Mouse (Mus musculus) mouse trophoblast stem cell (cell line): ENCODE measurements at regions not wholly inside any gene's neighbourhood (a gene's known extent, or its start where the extent isn't known, plus 50 kb on each side); places are given as distances from the start of the nearest gene placed in this dataset.
"Not testable (repeated sequence)": the region's sequence is repeated elsewhere in the genome, so short reads cannot be mapped to it uniquely, and the experiment has no call there.

ENCODE experiments used
- in situ Hi-C, 2 experiments: fragments of 300-500 bp; cut with MseI, MboI; formaldehyde crosslinking; loops; 2 replicates in 1 of 2; 3 replicates in 1 of 2; pipeline ENCODE4 v1.15.1; 2025

DNA sequence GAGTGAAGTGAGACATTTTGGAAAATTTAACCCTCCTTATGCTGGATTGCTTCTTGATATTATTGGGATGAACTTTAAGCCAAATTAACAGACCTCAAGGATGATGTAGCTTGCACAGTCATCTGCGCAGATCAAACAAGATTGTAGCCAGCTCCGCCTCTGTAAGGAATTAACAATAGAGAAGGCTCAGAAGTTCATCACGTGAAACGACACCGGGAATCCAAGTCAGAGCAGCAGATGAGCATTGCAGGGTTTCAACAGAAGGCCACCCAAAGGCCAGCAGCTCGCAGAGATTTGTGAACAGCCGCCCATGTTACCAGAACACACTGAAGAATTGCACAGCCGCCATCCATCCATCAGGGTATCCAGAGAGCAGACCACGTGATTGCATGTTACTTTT lies 391.1 kb downstream of the Med10 start:
- in situ Hi-C loops = no loop called here

DNA sequence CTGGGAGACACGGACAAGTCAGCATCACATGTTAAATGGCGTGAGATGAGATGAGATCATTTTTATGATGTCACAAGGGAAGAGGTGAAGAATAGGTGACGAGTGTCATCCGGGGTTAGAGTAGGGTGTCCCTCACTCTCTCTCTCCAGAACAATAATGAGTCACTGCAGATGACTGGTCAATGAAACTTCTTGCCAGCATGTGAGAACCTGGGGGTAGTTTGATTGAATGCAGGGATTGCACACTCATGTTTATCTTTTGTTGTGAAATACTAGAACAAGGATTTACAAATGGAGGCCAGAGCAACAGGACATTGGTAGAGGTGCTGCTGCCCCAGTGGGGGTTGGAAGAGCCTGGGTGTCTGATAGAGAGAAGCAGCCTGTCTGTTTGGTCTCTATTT lies 393.7 kb downstream of the Med10 start:
- in situ Hi-C loops = no loop called here

DNA sequence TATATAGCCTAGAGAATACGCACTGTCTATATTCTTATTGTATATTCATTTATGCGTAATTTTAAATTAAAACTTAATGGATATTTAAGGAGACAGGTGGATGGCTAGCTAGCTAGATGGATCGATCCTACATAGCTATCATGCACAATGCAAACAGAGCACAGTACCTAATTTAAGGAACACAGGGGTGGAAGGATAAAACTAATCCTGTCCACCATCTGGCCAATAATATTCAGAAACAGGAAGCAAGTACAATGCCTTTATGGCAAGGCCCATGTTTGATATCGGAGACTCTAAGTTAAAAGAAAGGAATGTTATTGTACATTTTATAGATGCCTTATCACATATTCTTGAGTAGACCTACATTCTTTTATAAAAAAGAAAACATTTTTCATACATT lies 396.4 kb downstream of the Med10 start:
- in situ Hi-C loops = no loop called here

DNA sequence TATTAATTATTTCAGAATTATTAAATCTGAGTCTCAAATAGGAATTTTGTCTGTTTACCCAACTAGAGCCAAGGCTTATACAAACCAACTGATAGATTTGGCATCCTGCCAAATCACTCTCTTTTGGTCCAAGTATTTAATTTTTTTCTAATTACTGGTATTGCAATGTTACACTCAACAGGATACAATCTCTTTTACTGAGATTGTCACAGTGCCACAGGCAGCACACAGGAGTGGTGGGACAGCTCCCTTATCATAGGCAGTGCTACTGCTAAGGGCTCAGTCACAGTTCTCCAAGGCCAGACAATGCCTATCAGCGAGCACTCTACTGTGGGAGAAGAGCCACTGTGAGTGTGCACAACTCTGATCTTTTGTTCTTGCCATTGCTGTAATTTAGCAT lies 396.9 kb downstream of the Med10 start:
- in situ Hi-C loops = no loop called here

DNA sequence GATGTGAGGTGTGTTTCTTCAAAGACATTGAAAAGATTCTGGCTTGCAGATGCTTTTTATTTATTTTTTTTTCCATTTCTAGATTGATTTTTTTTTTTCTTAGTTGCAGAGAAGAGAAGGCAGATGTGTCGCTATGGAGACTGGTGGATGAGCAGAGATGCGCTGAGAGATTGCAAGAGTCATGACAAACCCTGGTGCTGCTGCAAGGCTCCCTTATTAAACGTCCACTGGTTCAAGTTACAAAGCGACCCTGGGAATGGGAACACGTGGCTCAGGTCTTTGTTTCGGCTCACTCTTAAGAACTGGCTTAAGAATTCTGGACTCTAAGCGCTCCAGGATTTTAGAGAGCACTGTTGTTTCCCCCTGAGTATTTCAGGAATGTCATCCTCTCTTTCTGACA lies 403.1 kb downstream of the Med10 start:
- in situ Hi-C loops = no loop called here

DNA sequence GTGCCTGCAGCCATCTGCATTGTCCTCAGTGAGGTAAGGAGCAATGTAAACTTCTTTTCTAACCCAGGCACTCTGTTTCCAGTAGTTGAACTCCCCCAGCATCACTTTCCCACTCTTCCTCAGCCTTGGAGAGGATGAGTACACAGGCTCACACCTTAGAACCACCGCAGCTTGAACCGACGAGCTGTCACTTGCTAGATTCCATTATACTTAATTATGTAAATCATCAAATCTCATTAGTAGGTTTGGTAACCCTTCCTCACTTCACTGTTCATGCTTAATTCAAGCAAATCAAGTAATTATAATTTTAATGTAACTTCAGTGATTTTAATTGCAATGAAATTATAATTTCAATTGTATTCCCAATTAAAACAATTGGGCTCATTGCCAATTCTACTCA lies 408.0 kb downstream of the Med10 start:
- in situ Hi-C loops = no loop called here

DNA sequence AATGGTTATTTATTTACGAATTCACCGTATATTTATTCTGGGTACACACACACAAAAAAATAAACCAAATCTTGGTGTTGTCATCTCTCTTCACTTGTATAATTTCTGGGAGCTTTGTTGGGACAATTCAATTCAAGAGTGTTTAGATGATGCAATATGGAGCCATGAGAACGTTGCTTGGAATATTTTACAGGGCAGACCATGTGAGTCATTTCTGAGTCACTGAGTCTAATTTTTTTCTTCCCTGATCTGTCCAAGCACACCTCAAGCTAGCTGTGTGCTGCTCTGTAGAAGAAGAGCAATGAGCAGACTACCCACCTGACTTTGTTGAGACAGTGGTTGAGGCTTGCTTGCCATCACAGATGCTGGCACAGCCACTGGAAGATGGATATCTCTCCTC lies 410.8 kb downstream of the Med10 start:
- in situ Hi-C loops = no loop called here

DNA sequence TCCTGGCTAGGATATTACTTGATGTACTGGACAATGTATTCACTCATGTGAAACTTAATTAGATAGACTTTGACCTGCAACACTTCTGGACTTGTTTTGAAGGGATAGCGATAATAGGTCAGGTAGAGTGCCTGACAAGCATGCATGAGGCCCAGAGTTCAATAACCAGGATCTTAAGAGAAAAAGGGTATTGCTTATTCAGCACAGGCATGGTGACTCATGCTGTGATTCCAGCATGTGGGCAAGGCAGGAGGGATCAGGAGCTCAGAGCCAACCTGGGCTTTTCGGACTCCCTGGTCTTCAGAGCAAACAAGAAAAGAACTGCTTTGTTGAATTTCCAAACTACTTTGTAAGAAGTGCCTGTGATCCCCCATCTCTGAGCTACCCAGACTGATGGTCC lies 411.4 kb downstream of the Med10 start:
- in situ Hi-C loops = no loop called here

DNA sequence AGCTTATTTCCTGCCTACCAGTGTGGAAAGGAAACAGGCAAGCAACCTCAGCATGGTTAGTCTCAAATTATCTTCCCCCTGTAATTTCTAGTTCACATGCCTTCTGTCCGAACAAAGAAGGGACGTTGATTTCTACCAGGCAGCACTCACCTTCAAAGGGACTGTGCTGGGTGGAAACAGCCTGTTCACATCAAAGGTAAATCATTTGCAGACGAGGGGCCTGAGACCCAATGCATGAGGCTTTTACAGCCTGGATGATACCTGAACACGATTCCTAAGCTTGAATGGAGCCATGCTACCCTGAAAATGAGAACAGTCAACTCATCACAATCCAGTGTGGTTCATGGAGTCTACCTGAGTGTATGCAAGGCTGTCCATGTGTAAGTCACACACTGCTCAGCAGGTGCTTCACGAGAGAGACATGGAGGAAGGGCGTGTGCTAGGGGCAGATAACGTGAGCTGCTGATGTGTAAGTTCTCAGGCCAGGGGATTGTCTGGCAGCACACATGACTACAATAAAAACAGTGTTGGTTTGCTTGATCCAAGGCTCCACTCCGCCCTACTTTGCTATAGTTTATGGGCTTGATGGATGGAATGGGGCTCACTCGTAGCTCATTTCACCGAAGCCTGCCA lies 411.9 kb downstream of the Med10 start:
- in situ Hi-C loops = no loop called here

DNA sequence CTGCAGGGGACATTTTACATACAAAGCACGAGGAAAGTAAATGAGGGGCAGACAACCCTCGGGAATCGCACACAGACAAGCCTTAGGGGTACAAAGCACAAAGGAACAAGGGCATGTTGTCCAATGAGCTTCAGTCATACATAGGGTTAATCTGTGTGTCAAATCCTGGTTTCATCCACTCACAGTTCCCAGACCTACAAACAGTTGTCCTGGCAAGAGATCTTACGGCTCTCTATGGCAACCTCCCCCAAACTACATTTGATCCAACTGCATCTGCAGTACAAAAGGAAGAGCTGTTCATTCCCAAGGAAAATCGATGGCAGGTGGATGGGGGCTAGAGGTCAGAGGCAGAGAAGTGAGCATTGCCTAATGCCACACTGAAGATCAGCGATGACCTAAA lies 413.9 kb downstream of the Med10 start:
- in situ Hi-C loops = no loop called here

DNA sequence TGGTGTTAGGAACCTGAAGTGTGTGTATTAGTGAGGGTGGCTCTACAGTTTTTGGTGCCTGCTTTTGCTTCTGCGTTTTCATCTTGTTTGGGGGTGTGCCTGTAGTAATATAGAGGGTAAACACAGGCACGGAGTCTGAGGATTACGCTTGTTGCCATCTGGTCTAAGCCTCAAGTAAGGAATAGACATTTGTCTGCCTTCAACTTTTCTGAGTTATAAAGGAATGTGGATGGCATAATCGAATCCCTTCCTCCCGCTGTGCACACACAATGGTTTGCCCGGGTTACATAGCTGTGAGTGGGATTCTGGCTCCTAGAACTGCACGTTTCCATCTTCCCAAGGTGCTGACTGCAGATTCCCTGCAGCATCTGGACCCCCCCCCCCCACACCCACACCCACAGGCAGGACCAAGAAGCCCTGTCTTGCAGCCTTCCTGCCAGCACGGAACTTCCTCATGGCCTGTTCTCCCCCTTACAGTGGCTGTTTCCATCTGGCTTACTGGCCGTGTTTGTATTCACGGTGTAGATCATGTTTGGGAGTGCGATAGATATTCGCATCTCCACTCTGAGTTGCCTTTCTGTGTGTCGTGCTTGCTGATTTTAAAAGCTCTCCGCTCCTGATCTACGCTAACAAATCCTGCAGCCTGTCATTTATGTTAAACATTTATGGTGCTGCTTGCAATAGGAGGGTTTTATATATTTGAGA lies 415.4 kb downstream of the Med10 start:
- in situ Hi-C loops = no loop called here

DNA sequence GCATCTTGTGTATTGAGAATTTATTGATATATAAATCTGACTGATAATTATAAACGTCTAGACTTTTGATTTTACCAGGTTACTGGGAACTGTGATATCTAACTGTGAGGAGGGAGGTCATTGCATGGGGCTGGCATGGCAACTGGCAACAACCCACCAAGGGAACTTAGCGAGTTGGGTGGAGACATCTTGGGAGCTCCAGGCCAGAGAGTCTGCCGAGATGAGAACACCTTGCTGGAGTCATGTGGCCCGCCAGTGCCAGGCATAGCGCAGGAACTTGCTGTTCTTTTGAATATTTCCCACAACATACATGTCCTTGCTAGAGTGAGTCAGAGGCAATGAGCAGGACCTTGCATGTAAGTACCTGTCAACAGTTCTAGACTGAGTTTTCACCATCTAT lies 413.9 kb downstream of the Ice1 start:
- in situ Hi-C loops = no loop called here

DNA sequence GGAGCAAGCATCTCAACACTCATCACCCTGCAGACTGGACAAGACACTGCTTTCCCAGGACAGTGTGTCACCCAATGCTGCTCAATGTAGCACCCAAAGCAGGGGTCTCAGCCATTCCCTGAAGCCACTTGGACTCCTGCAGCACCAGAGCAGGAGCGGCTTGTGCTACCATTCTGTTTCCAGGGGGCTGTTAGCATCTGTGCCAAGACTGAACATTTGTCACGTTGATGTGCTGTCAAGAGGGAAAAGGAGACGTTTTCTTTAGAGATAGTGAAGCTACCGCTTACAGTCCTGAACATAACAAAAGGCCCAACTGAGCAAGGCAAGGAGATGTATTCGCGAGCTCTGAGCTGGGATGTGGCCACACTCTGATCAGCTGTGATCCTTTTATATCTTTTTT lies 410.3 kb downstream of the Ice1 start:
- in situ Hi-C loops = no loop called here

DNA sequence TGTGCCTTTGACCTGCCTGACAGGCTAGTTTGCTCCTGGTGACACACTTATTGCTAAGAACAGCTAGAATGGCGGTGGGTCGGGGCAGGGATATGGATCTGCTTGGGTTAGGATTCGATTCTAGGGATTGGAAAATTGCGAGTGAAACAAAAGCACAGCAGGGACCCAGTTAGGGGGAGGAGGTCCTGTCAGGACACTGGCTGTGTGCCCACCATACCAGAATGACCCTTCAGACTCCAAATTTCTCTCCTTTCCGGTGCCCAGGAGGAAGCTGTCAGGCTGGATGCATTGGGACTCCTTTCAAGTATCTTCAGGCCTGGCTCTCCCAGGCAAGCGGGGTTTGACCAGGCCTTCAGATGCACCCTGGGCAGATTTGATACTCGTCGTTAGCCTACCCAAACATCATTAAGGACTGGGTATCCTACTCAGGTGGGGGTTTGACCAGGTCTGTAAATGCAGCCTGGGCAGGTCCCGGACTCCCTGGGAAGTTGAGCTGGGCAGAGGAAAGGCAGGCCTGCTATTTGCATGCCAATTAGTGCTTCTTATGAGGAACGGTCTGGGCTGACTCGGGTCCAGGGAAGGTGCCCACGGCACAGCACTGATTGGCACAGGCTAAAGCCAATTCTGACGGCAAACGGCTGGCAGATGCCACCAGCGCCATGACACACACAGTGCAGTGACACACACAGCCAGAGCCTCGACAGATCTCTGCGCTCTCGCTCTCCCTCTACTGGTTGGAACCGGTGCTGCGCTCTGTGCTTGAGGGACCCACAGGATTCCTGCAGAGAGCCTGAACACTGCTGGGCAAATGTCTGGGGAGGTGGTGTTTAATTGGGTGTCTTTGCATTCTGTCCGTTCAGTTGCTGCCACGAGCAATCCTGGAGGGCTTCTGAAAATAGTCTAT lies 403.3 kb downstream of the Ice1 start:
- in situ Hi-C loops = no loop called here

DNA sequence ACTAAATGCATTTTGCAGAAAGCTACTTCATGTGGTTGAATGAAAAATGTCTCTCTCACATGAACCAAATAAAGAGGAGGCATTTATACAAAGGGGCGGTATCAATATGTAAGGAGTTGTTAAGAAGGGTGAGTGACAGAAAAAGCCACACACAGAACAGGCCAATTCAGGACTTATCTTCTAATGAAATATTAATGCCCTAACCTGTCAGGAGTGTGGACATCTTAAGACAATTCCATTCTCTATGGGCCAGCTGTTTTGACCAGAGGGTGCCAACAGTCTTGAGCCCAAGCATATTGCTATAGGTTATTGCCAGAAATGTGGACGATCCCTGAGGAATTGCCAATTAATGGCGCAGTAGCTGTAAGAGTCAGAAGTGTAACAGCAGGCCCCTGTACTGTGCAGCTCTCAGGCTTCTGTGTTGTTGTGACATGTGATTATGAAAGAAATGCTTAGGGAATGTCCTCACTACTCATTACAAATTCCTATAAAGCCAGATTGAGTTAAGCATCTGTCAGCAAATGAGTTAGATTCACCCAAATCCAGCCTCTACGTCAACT lies 393.8 kb downstream of the Ice1 start:
- in situ Hi-C loops = no loop called here

DNA sequence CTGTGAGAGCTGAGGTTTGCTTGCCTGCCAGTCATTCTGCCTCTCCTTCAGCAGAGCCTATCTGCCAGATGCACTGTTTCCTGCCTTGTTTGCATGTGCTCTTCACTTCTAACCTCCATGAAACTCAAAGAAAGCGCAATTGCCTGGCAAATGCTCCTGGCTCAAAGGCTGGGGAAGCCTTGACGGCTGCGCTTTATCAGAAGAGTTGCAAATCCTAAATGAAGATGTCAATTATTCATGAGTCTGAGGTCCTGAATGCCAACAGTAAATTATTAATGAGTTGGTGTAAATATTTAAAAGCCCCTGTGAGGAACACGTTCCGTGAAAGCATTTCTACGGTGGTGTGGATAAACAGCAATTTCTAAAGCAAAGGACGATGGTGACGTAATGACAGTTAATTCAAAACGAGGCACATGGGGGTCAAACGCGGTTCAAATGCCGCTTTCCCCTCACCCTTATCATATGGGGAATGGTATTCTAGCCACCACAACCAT lies 377.4 kb downstream of the Ice1 start:
- in situ Hi-C loops = no loop called here

DNA sequence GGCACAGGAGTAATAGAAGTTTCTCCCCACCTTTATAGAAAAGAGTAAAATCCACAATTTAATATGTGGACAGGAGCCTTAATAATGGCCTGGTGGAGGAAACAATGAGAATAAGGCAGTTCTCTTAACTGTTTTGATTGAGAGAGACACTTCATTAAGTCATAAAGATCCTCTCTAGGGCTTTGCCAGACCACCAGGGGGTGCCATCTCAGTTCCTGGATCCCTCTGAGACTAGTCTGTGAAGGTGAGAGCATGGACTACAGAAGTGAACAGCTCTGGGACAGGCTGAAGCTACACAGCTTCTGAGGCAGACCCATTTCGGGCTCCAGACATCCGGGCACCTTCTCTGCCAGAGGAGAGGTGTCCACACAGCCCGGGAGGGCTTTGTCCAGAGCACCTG lies 373.8 kb downstream of the Ice1 start:
- in situ Hi-C loops = no loop called here

DNA sequence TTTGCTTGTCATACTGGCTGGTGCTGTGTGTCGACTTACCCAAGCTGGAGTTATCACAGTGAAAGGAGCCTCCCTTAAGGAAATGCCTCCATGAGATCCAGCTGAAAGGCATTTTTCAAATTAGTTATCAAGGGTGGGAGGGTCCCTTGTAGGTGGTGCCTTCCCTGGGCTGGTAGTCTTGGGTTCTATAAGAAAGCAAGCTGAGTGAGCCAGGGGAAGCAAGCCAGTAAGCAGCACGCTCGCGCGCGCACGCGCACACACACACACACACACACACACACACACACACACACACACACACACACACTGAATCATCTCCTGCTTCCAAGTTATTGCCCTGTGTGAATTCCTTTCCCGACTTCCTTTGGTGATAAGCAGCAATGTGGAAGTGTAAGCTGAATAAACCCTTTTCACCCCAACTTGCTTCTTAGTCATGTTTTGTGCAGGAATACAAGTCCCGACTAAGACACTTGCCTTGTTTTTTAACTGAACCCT lies 360.5 kb downstream of the Ice1 start:
- in situ Hi-C loops = not testable (repeated sequence)

DNA sequence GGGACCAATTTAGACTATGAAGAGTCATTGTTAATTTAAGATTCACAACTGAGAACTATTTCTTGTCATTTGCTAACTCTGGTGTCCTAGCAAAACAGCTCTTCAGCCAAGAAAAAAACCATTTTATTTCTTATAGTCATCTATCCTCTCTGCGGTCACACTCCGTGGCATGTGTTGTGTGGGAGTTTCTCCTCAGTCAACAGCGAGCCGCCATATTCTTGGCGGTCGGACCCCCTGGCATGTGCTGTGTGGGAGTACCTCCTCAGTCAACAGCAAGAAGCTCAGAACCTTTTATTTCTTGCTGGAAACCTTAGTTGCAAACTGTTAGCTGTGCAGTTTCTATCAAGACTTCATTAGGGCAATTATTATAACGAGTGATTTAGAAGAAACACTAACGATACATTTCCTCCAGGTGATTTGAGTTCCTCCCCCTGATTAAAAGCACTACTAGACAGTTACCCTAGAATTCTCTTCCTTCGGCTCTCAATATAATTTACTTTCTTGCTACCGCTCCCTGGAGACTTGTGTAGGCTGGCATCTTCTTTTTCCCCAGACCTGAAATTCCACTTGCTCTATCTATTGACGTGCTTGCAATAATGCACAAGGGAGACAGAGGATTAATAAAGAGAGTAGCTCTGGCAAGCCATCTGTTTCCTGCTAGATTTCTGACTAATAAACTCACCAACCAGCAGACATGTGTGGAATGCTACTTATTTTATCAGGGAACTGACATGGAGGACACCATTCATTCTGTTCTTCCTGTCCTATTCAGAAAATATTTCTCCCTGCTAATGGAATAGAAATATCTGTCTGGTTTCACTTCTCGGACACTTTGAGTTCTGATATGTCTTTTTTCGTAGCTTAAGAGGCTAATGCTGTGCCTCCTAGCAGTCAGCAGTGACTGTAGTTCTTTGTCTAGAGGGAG lies 359.5 kb downstream of the Ice1 start:
- in situ Hi-C loops = no loop called here

DNA sequence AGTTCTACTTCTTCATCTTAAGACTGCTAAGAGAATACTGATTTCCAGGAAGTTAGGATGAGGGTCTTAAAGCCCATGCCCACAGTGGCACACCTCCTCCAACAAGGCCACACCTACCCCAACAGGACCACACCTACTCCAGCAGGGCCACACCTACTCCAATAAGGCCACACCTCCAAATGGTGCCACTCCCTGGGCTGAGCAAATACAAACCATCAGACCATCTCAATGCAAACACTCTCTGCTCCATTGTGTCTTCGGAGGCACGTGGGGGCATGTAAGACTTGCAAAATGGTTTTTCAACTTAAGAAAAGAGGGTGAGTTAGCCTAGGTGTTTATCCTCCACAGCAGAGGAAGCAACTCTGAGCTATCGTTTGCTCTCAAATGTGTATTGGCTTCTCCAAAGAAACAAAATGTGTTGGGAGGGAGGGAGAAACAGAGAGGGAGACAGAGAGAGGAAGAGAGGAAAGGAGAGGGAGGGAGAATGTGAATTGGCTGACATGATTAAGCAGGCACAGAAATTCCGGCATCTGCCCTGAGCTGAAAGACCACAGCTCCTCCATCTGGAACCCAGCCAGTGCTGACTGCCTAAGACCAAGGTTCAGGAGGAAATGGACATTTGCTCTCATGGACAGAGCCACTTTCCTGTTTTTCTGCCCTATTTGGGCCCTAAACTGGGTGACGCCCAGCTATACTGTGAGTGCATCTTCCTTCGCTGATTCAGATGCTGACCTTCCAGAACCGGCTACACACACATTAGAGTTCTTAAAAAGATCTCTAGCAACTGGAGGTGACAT lies 356.2 kb downstream of the Ice1 start:
- in situ Hi-C loops = no loop called here
